Mouse (Mus musculus): ENCODE measurements at regions not wholly inside any gene's neighbourhood (a gene's known extent, or its start where the extent isn't known, plus 50 kb on each side); places are given as distances from the start of the nearest gene placed in this dataset.

GRCm38 (mm10) chr8:26383886-26384285 is 264.6 kb downstream of the Gm45692 start:
- TF ChIP-seq CTCF (IDR thresholded peaks at IDR 0.05; ENCODE audit: low read depth, low read length) (no peak), GATA1 (IDR thresholded peaks at IDR 0.05; ENCODE audit: borderline replicate concordance, low read length) (no peak), TAL1 (conservative IDR thresholded peaks at IDR 0.05; ENCODE audit: low read depth, low read length) (no peak)
